Mouse (Mus musculus) 3134 (cell line): ENCODE measurements around the gene Nhsl1.

Experiments used
- DNase-seq: peaks from one replicate; pipeline ENCODE4 v3.0.0-alpha.2; 2011; ENCODE audit warnings: low spot score; ENCODE audit not compliant: insufficient read length; ENCODE audit errors: extremely low read depth

Nhsl1 gene

GRCm38 (mm10) chr10:18393740-18394139, 75.0 kb downstream of the Nhsl1 start:
- no peak for DNase-seq

- DNase-seq: no peak
Measured at GRCm38 (mm10) chr10:18394270-18394669, 75.5 kb downstream of the Nhsl1 start.

DNA sequence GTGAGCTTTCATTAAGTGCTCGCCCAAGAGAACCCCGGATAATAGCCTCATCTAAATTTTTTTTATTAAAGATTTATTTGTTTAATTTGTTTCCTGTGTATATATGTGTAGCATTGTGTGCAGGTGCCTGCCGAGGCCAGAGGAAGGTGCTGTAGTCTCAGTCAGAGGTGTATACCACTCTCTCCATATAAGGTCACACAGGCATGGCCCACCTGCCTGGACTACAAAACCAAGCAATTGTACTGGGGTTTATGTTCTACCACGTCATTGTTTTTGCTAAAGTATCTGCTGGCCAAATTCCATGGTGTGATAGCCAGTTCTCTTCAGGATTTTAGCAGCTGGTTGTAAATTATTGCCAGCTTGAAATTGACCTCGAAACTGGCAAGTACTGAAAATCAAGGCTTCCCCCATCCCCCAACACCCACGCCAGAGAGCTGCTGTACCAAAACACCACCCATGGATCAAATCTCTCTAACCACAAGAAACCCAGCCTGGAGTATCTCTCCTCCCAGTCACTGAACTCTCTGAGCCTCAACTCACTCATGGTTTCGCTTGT, 81.4 kb downstream of the Nhsl1 start:
- no peak for DNase-seq

- no peak for DNase-seq
Measured at GRCm38 (mm10) chr10:18400998-18401397, 82.2 kb downstream of the Nhsl1 start.

GRCm38 (mm10) chr10:18403992-18404391, 85.2 kb downstream of the Nhsl1 start:
- no peak for DNase-seq

DNA sequence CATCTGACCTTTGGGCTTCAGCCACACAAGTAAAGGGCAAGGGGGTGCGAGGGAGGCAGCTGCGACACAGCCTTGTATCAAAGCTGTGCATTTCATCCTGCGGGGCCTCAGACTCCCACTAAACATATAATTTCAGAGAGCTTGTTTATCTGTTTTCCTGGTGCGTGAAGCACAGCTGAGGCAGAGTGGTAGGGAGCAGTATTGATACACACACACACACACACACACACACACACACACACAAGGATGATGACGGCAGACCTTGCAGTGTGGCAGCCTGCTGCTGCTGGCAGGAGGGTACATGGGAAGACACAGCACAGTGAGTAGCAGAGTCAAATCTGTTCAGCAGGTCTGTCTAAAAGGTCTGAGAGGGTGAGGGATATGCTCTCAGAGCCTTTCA, 85.9 kb downstream of the Nhsl1 start:
- no peak for DNase-seq

DNA sequence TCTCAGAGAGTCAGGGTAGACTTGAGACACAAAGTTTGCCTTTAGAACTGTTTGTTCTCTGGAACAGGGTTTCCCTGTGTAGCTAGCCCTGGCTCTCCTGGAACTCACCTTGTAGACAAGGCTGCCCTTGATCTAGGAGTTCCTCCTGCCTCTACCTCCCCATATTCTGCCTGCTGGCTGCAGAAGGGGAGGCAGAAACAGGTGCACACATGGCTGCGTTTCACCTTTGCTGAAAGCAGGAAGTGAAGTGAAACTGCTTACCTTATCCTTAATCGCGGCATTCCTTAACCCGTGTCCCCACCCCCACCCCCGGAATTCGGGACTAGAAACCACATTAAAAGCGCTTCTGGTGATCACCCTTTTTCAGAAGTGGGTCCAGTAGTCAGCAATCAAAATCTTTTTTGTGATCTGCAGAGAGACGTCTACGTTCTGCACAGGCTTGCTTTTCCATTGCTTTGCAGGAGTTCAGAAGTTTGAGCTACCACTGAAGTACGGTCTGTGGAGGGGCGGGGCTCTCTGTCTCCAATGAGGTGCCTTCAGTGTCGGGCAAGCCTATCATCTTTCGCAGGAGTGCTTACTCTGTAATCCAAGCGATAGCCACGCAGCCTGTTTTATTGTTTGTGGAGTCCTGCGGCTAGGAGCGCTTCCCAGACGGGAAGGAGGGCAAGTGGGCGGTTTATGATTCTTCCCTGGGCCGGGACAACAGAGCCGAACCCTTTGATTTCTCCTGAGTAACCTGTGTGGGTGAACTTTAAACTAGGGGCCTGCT, 88.5 kb downstream of the Nhsl1 start:
- DNase-seq: no peak

DNA sequence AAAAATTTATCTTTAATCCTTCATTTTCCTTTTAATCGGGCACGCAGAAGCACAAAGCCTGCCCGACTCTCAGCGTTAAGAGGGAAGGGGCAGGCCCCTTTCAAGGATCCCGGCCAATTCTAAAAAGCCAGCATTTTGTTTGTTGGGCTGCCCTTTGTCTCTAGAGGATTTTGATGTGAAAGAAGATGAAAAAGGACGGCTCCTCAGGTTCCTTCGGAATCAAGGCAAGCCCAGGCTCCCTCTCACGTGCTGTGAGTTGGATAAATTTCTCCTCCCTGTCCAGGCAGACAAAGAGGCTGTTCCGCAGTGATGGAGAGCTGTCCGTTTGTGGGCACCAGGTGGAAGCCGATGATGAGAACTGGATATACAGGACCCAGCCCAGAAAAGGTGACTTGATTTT, 89.3 kb downstream of the Nhsl1 start:
- DNase-seq: no peak

DNA sequence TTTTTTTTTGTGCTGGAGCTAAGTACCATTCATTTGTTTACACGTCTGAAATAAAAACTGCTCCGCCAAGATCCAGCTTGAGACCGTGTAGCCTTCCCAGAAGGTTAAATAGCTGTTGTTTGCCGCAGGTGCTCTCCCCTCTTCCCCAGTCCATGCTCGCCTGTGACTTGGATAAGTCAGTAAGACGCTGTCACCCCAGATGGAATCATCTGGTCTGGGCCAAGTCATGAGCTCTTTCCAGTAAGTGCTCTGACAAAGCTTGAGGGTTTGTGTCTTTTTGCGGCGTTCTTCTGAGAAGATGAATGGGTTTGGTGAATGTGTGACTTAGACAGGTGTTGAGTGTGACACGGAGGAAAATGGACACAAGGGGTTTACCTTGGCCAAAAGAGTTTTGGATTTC, 89.8 kb downstream of the Nhsl1 start:
- DNase-seq: no peak

- DNase-seq: no peak
Measured at GRCm38 (mm10) chr10:18409068-18409467, 90.3 kb downstream of the Nhsl1 start.

- DNase-seq: no peak
Measured at GRCm38 (mm10) chr10:18411266-18411665, 92.5 kb downstream of the Nhsl1 start.

DNA sequence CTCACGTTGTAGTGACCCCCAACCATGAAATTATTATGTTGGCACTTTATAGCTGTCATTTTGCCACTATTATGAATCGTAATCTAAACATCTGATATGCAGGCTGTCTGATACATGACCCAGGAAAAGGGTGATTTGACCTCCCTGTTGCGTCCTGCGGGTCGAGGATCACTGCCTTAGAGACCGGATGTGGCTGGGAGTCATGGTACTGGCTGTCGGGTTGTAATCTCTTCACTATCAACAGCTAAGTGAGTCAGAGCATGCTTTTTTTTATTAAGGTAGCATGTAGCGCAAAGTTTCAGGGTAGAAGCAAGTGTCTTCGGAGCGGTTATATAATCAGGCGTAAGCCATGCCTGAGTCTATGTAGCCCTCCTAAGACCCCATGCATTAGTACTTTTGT, 97.2 kb downstream of the Nhsl1 start:
- no peak for DNase-seq

DNA sequence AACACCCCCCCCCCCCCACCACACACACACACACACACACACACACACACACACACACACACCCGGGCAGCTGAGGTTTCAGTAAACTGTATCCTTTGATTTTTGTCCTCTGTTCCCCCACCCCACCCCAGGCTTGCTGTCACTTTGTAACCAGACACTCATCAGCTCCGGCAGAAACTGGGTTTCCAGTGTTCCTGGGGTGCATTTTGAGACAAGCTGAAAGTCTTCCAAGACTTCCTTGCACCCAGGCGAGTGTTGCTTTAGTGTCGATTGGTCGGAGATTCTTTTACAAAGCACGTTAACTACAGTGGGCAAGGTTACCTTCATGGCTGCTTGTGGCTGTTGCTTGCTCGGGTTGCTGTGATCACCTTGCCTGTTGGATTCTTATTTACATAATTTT, 99.4 kb downstream of the Nhsl1 start:
- DNase-seq: no peak

DNA sequence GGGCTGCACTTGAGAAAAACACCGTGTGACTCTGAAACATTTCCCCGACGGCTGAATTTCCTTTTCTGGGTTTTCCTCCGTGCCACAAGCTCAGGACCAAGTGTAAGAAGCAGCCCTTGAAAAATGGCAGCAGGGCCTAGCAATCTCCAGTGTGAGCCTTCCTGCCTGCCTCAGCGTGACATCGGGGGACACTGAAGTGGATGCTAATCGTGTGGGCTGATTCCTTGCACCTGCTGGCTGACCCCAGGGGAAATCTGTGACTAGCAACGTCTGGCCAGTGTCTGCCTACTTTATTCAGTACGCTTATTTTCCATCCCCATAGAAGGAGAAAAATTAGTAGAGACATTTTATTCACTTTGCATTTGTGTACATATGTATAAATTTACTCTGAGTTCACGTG, 100.7 kb downstream of the Nhsl1 start:
- no peak for DNase-seq

DNA sequence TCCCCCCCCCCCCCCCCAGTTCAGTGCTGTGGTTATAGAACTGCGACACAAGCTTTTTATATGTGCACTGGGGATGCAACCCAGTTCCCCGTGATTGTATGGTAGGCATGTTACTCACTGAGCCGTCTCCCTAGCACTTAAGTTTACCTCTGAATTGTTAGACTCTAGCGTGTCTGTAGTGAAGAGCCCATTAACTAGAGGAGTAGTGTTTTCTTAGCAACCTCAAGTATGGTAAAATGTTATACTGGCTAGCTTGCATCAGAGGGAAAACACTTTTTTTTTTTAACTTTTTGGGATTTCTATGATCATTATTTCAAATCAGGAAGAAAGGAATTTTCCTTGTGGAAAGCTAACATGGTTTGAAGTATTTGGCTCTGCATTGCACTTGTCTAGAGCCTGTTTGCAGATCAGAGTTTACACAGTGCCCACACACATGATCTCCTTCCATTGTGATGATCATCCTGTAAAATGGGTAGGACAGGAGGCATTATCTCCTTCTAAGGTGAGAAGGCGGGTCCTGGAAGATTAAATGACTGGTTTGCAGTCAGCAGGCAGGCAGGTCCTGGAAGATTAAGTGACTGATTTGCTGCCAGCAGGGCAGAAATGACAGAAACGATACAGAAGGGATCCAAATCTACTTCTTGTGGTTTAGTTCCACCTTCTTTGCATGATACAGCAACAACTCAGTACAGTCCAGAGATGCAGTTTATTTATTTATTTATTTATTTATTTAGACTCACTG, 101.6 kb downstream of the Nhsl1 start:
- DNase-seq: no peak

DNA sequence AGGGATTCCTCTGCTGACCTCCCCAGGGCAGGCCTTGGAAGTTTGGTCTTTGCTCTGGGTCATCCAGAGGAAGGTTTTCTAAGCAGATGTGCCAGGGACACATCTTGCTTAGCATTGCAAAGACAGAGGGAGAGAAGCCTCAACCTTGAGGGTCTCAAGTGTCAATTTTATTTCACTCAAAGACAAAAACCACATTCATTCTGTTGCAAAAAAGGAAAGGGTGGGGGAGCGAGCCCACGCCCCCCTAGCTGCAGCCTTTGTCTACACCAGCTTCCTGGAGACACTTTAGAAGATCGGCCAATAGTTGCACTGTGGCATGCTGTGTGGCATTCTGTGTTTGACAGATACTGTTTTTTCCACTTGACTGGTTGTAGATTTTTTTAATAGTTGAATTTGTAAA, 104.2 kb downstream of the Nhsl1 start:
- DNase-seq: no peak

DNA sequence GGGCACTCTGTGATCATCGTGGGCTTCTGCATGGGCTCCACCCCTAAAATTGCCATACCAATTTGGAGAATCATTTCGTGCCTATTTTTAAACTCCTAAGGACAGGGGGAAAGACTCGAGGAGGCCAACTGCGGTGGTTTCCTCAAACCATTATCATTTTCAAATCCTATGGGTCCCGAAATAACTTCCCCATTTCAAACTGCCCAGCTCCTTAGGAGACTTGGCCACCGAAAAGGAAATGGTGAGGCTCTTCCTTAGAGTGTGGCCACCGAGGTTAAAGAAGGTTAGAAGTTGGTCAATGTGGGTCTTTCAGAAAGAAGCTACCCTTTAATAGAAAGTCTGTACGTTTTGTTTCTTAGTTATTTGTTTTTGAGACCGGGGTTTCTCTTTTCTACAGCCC, 104.8 kb downstream of the Nhsl1 start:
- no peak for DNase-seq

- no peak for DNase-seq
Measured at GRCm38 (mm10) chr10:18427866-18428265, 109.1 kb downstream of the Nhsl1 start.

DNA sequence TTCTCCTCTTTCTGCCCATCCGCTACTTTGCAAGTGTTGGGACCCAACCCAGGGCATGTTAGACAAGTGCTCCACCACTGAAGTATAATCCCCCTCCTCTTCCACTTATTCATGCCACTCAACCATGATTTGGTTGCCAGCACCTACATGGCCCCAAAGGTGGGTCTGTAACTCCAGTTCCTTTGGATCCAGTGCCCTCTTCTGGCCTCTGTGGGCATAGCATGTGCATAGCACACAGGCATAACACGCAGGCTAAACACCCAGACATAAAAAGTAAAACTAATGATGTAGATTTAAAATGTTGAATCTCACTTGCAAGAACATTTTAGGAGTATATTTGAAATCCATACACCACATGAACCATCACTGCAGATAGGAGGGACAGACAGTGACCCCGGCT, 110.7 kb downstream of the Nhsl1 start:
- no peak for DNase-seq

DNA sequence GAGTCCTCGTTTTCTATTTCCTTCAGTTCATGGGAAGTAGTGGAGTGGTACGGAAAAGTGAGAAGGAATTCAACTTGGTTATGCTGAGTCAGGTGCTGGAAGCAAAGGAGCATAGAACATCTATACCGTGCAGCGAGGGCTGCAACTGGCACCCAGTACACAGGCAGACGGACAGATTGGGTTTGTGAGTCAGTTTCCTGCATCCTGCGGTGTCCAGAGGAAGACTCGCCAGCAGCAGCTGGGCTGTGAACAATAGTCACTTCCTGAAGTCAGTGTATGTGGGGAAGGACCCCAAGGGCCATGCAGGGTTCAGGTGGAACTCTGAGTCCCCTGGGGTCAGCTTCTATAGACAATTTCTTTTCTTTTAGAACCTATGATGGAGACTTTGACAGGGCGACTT, 111.4 kb downstream of the Nhsl1 start:
- DNase-seq: peak; percentile 47

- peak; percentile 83 for DNase-seq
Measured at GRCm38 (mm10) chr10:18430973-18431372, 112.2 kb downstream of the Nhsl1 start.

GRCm38 (mm10) chr10:18431546-18431945, 112.8 kb downstream of the Nhsl1 start:
- DNase-seq: no peak
